In the genomic region with DNA sequence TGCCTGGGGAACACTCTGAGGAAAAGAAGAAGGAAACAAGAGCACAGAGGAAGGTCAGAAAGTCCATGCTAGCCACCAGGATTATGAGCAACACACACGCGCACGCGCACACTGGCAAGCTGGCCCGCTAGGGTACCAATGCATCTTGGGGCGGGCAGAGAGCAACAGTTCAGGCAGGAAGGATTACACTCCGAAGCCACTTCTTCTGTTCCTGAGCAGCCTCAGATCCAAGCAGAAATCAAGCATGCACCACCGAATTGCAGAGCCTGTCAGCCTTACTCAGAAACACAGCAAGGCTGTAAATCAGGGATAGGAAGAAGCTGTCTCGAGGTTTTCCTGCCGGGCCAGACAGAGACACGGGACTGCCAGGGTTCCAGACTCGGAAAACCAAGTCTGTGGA, we compare ENCODE assay signal across 9 mouse cellular contexts.
DNase-seq lines count a peak whose midpoint lies in the region; TF ChIP-seq lines count a peak whose summit lies in the region.
"Had no signal": no experiment of that assay in that cellular context is flagged by ENCODE, and none has a peak within 500 bp of the region (broad histone marks: within the 10 kb centered on the region; RNA-seq: fewer than 3 reads in every experiment).

No protein-coding gene starts in this region.

- peaks cover 38% of the 10 kb centered on the region for H3K4me1 ChIP-seq in limb, embryonic 10.5 days

- H3K36me3 ChIP-seq in limb, embryonic 10.5 days: no peaks in the 10 kb centered on the region
- H3K36me3 ChIP-seq: G1E had no signal

- H3K27me3 ChIP-seq in limb, embryonic 10.5 days (ENCODE audit: low read depth, poor library complexity, severe bottlenecking): 0 out of 2 replicates have a peak, but pooled peaks cover 6% of the 10 kb centered on the region

- H3K4me3 ChIP-seq in gastrocnemius, adult 2 months: peak overlapping the region; percentile 49
- peak overlapping the region; percentile 37 for H3K4me3 ChIP-seq in limb, embryonic 10.5 days

- H3K9me3 ChIP-seq in limb, embryonic 10.5 days (replicated peaks): no peaks in the 10 kb centered on the region
- H3K9me3 ChIP-seq: G1E had no signal

- peak overlapping the region; percentile 81 for H3K27ac ChIP-seq in gastrocnemius, adult 2 months
- peak overlapping the region; percentile 87 for H3K27ac ChIP-seq in limb, embryonic 10.5 days

- TF ChIP-seq CTCF in gastrocnemius, adult 2 months (IDR thresholded peaks at IDR 0.05): no peak

- peak; percentile 63 for DNase-seq in gastrocnemius, adult 2 months
- DNase-seq in gastrocnemius, postnatal 10 days: no peak
- peak; percentile 17 to 23 for DNase-seq in B cell, adult 2 months
- peak; percentile 30 for DNase-seq in gastrocnemius, postnatal 36 days
- DNase-seq in limb, embryonic 10.5 days (ENCODE audit: low spot score): peak; percentile 48
- no peak for DNase-seq in spleen, postnatal 4 days (ENCODE audit: low spot score in 2 of 2)
- DNase-seq in cerebellum, postnatal 14 days: no peak
- no peak for DNase-seq in thymus, postnatal 10 days (ENCODE audit: low spot score in 2 of 2)

- intact Hi-C loops in gastrocnemius, adult 2 months (cut with DNase I): no loop called here
- intact Hi-C loops in gastrocnemius, postnatal 36 days (cut with DNase I): no loop called here

- 45% methylated on average over 12 of the region's 12 CpGs for WGBS in limb, embryonic 10.5 days

Comparison
In these comparisons a context has a peak if more than half of its experiments do, and no peak if none do; other contexts are left out.
1. DNase-seq: peak in gastrocnemius, adult 2 months (single experiment), B cell, adult 2 months (2 of 2), gastrocnemius, postnatal 36 days (2 of 2) and limb, embryonic 10.5 days (single experiment); none in gastrocnemius, postnatal 10 days (single experiment), spleen, postnatal 4 days (0 of 2), cerebellum, postnatal 14 days (0 of 2) and thymus, postnatal 10 days (0 of 2).